In genomic region chr5:150756623-150757022, GRCm38 (mm10) we compare ENCODE assay signal across 20 mouse cellular contexts.
"Had no signal": no experiment of that assay in that cellular context is flagged by ENCODE, and none has a peak within 500 bp of the region (broad histone marks: within the 10 kb centered on the region; RNA-seq: fewer than 3 reads in every experiment).

No protein-coding gene starts in this region.

- ATAC-seq: intestine, postnatal 0 days; liver, embryonic 12.5 days had no signal

- H3K4me3 ChIP-seq: limb, embryonic 10.5 days; limb, embryonic 13.5 days; liver, embryonic 12.5 days; liver, embryonic 15.5 days; lung, embryonic 15.5 days; megakaryocyte, embryonic 14.5 days; midbrain, embryonic 10.5 days; neural tube, embryonic 12.5 days; neural tube, embryonic 15.5 days had no signal

- H3K27me3 ChIP-seq: limb, embryonic 13.5 days; liver, embryonic 12.5 days; liver, embryonic 15.5 days; lung, embryonic 15.5 days; megakaryocyte, embryonic 14.5 days; neural tube, embryonic 12.5 days; neural tube, embryonic 15.5 days had no signal

- H3K4me1 ChIP-seq: limb, embryonic 10.5 days; limb, embryonic 13.5 days; liver, embryonic 12.5 days; liver, embryonic 15.5 days; lung, embryonic 15.5 days; midbrain, embryonic 10.5 days; neural tube, embryonic 12.5 days; neural tube, embryonic 15.5 days had no signal

- H3K27ac ChIP-seq: kidney, postnatal 0 days; limb, embryonic 10.5 days; limb, embryonic 13.5 days; liver, embryonic 12.5 days; liver, embryonic 15.5 days; lung, embryonic 15.5 days; midbrain, embryonic 10.5 days; neural tube, embryonic 12.5 days; neural tube, embryonic 15.5 days had no signal

- H3K4me2 ChIP-seq: limb, embryonic 13.5 days; liver, embryonic 12.5 days; liver, embryonic 15.5 days; lung, embryonic 15.5 days; neural tube, embryonic 12.5 days; neural tube, embryonic 15.5 days had no signal

- H3K9ac ChIP-seq: limb, embryonic 13.5 days; liver, embryonic 12.5 days; liver, embryonic 15.5 days; lung, embryonic 15.5 days; neural tube, embryonic 12.5 days; neural tube, embryonic 15.5 days had no signal

- H3K9me3 ChIP-seq: limb, embryonic 10.5 days; limb, embryonic 13.5 days; liver, embryonic 12.5 days; liver, embryonic 15.5 days; lung, embryonic 15.5 days; megakaryocyte, embryonic 14.5 days; midbrain, embryonic 10.5 days; neural tube, embryonic 12.5 days; neural tube, embryonic 15.5 days had no signal

- DNase-seq: kidney, adult 2 months; kidney, postnatal 25 days; liver; lung, postnatal 14 days; midbrain, embryonic 14.5 days; right cerebral cortex, adult 18-20 months; thymus, adult 2 months; thymus, postnatal 14 days; thymus, postnatal 4 days had no signal
